Comparison of ENCODE assay signal across 1 mouse cellular context in genomic region chr11:50236540-50236936, GRCm38 (mm10).
A peak's percentile ranks its signal among the peaks of the same experiment; 100 is the strongest.
TF ChIP-seq lines count a peak whose summit lies in the region.

No protein-coding gene starts in this region.

TF ChIP-seq in MEL, 35 proteins besides CTCF, POLR2A, EP300 and RAD21 (continued from another document):
- TF ChIP-seq ZNF384 (IDR thresholded peaks at IDR 0.05; ENCODE audit: low read depth, low read length) (no peak), POLR2AphosphoS2 (IDR thresholded peaks at IDR 0.05; ENCODE audit: low read length) (peak; percentile 74), KAT2A (conservative IDR thresholded peaks at IDR 0.05; ENCODE audit: low read depth, low read length) (no peak), MAZ (IDR thresholded peaks at IDR 0.05; ENCODE audit: low read depth, low read length) (peak; percentile 95), TAL1 (IDR thresholded peaks at IDR 0.05; ENCODE audit: low read length) (no peak), MYB (IDR thresholded peaks at IDR 0.05; ENCODE audit: low read depth, low read length) (no peak)
TF ChIP-seq in MEL: peak in this region for 7.
